Mouse (Mus musculus) E14TG2a.4 (cell line): ENCODE results near the gene Slc38a10.

ENCODE experiments used
- CTCF ChIP-seq: conservative IDR thresholded peaks from 2 replicates; pipeline ENCODE4 v1.5.1; 2014; ENCODE audit warnings: low read length
- POU5F1 ChIP-seq: IDR thresholded peaks from 2 replicates; pipeline ENCODE4 v1.6.1; 2014; ENCODE audit warnings: low read length, borderline replicate concordance

DNA sequence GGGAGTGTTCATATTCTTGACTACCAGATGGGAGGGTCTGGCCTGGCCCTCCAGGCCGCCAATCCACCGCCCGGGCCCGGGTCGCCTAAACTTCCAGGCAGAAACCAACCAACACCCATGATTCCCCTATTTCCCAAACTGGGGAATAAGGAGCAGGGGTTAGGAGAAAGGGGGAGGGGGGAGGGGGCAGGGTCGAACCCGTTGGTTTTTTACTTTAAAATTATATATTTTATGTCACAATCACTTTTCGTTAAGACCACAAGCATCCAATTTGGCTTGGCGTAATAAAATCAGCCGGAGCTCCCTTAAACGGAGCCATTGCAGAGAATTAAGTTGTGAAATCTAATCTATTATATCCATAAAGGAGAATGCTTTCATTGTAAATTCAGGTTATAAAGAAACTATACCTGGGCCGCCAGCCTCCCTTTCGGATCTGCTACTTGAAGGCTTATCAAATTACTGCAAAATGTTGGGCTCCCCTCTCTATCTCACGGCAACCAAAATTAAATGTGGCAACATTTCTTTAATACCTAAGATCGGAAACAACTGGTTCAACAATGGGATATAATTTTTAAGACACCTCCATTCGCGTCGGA, 35.1 kb upstream of the Slc38a10 start:
- TF ChIP-seq CTCF (no peak), POU5F1 (no peak)
